Comparison of ENCODE assay signal across 9 mouse cellular contexts in genomic region chr6:133904501-133904900, GRCm38 (mm10). TPM values are rescaled to one million over a fixed set of nuclear protein-coding genes. Genes with fewer than 3 reads are reported as not detected.
DNase-seq lines count a peak whose midpoint lies in the region; ATAC-seq and TF ChIP-seq lines count a peak whose summit lies in the region.
"Had no signal": no experiment of that assay in that cellular context is flagged by ENCODE, and none has a peak within 500 bp of the region (broad histone marks: within the 10 kb centered on the region; RNA-seq: fewer than 3 reads in every experiment).

No protein-coding gene starts in this region.

- H3K4me2 ChIP-seq in kidney, embryonic 14.5 days (replicated peaks; ENCODE audit: low read depth, low read length): no peak overlapping the region

- no peaks in the 10 kb centered on the region for H3K9me3 ChIP-seq in kidney, embryonic 14.5 days (ENCODE audit: control insufficient read depth, low read length)

- DNase-seq in frontal cortex, adult 2 months (ENCODE audit: extremely low spot score in 1 of 2, low spot score in 1 of 2): peak; percentile 2 to 67
- DNase-seq in frontal cortex, postnatal 14 days (ENCODE audit: low spot score in 2 of 2): no peak
- DNase-seq in lung, adult 2 months: no peak
- DNase-seq in lung, adult 18-20 months: no peak
- peak; percentile 8 for DNase-seq in lung, postnatal 25 days (ENCODE audit: low spot score)
- no peak for DNase-seq in natural killer cell, adult 2 months (ENCODE audit: low spot score in 2 of 2)

- H3K27ac ChIP-seq in kidney, embryonic 14.5 days (ENCODE audit: low read depth, low read length): no peak overlapping the region

- no peaks in the 10 kb centered on the region for H3K36me3 ChIP-seq in kidney, embryonic 14.5 days (ENCODE audit: control insufficient read depth, insufficient read depth, low read length)

- no peak for TF ChIP-seq POLR2A in lung, adult 2 months (IDR thresholded peaks at IDR 0.05; ENCODE audit: borderline replicate concordance, extremely low read depth, low read depth, low read length)

- H3K4me1 ChIP-seq in lung, adult 2 months (ENCODE audit: control insufficient read depth, insufficient read depth, low read length): no peaks in the 10 kb centered on the region
- H3K4me1 ChIP-seq in kidney, embryonic 14.5 days (ENCODE audit: control insufficient read depth, insufficient read depth, low read length): no peaks in the 10 kb centered on the region

- 21% methylated on average over 5 of the region's 5 CpGs for WGBS in lung, adult 2 months
- WGBS in kidney, embryonic 14.5 days: 27% methylated on average over 5 of the region's 5 CpGs

- H3K27me3 ChIP-seq in kidney, embryonic 14.5 days (ENCODE audit: control insufficient read depth, insufficient read depth, low read length): no peaks in the 10 kb centered on the region

- H3K9ac ChIP-seq in kidney, embryonic 14.5 days (ENCODE audit: low read depth, low read length): no peak overlapping the region

- peak; percentile 40 for ATAC-seq in activated CD4-positive, CD25-positive, alpha-beta regulatory T cell, adult 4 months
- no peak for ATAC-seq in kidney, embryonic 14.5 days (ENCODE audit: low FRiP score, low TSS enrichment)

- H3K4me3 ChIP-seq in lung, adult 2 months (replicated peaks; ENCODE audit: extremely low read depth, low read depth, low read length): no peak overlapping the region
- no peak overlapping the region for H3K4me3 ChIP-seq in kidney, embryonic 14.5 days (ENCODE audit: low read length)

- 0 out of 2 replicates have a peak, but pooled peaks have one; percentile 1 for TF ChIP-seq CTCF in lung, adult 2 months (IDR thresholded peaks at IDR 0.05; ENCODE audit: insufficient read depth, low read length)

RNA-seq across cellular contexts. Expression of gene Kap, which starts 50.9 kb away (rescaled TPM):
- not detected in 2 replicates for polyA plus RNA-seq in frontal cortex, adult 2 months (2012; rRNA removed)
- polyA plus RNA-seq in lung, adult 2 months (2012; rRNA removed): 0.18 TPM in 1 of 2 replicates, not detected in the other
- not detected for polyA plus RNA-seq in activated CD4-positive, CD25-positive, alpha-beta regulatory T cell, adult 4 months (2017; shearing (Covaris generic))
- not detected in 2 replicates for polyA plus RNA-seq in kidney, embryonic 14.5 days (2014; fragmentation: Nextera tagmentation; extraction: Ambion mirVana)
- polyA plus RNA-seq: limb, embryonic 11.5 days had no signal

Comparison
In these comparisons a context has a peak if more than half of its experiments do, and no peak if none do; other contexts are left out.
1. DNase-seq: peak in frontal cortex, adult 2 months (2 of 2) and lung, postnatal 25 days (single experiment); none in frontal cortex, postnatal 14 days (0 of 2), lung, adult 2 months (single experiment), lung, adult 18-20 months (0 of 2) and natural killer cell, adult 2 months (0 of 2).